Mouse (Mus musculus) liver, adult 10 weeks (tissue): ENCODE results near the gene Dhdh. TPM values are rescaled to one million over a fixed set of nuclear protein-coding genes. Genes with fewer than 3 reads are reported as not detected.

Experiments used
- polyA plus RNA-seq: library from polyadenylated mRNA; stranded (reverse); fragments of 350-450 nt; fragmentation: Illumina TruSeq; extraction: RNeasy Lipid Tissue Mini Kit (QIAGEN cat#74804); gene quantifications from one replicate; pipeline ENCODE4 v1.2.3, GENCODE M21; 2014; ENCODE audit warnings: low read depth, low replicate concordance

Dhdh gene
- 85.8 TPM for polyA plus RNA-seq

DNA sequence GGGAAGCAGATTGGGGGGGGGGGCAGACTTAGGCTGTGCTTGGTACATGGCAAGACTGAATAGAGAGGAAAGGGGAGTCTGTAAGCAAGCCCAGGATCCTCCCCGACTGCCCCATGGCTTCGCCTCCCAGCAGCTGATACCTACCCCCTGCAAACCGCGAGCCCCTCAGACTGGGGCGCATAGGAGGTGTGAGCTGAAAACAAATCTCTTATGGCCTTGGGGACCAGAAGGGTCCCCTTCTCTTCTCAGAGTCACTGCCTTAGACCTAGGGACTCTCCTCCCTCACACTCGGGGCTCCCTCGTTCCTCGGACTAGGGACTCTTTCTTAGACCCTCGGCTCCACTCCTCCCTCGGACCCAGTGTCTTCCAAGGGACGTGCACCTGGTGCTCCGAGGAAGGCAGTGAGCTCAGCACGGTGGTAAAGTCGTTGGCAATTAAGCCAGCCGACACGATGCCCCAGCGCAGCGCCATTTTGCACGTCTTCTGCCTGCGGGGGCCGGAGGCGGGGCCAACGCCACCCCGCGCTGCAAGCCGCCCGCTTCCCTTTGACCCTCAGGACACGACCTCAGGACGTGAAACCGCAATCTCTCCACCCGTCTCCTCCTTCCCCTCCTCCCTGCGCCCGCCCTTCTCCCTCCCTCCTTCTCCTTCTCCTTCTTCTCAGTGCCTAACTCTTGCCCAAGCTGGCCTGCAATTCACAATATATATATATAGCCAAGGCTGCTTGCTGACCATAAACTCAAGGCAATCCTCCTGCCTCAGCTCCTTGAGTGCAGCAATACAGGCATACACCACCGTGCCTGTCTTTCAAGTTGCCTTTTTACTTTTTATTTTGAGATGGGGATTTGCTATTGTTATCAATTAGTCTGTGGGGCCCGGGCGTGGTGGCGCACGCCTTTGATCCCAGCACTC, at the start of gene Dhdh:
Gene Dhdh (minus strand): TSS at position 513 of the 912 bp plus-strand sequence.

DNA sequence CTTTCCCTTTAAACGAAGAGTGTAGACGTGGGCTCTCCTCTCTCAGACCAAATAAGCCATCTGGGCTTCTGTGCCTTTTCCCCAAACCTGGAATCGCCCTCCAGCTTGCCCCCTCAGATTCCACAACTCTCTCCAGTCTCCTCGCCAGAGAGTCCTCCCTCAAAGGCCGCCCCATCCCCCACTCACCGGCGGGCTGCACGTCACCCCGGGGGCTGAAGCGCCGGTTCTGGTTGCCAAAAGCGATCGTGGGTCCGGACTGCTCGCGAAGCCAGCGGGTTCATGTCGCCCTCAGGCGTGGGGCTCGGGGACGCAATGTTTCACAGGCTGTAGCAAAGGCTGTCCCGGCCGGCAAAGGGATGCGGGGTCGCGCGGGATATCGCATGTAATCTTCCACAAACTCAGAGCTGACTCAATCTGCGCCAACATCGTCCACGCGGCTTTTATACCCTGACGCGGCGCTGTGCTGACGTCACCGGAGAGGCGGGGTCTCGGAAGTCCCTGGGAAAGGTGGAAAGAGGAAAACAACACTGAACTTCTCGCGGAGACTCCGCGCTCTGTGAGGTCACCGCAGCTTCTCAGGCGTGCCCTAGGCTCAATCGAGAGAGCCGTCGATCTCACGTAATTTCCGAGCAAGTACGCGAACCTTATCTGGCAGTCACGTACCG, 37.3 kb upstream of the Dhdh start, which contains the start of the genes Ppp1r15a and Plekha4:
Gene Ppp1r15a (minus strand): TSS at position 460 of the 665 bp plus-strand sequence.
Gene Plekha4 (plus strand): TSS at position 522 of the 665 bp plus-strand sequence.

GRCm38 (mm10) chr7:45509912-45510787, 21.5 kb upstream of the Dhdh start, which contains the start of gene Nucb1:
Gene Nucb1 (minus strand): TSS chr7:45510406.

GRCm38 (mm10) chr7:45486761-45487415, 1.7 kb downstream of the Dhdh start, which contains the start of gene Gm45808:
Gene Gm45808 (minus strand): TSS chr7:45486811.

DNA sequence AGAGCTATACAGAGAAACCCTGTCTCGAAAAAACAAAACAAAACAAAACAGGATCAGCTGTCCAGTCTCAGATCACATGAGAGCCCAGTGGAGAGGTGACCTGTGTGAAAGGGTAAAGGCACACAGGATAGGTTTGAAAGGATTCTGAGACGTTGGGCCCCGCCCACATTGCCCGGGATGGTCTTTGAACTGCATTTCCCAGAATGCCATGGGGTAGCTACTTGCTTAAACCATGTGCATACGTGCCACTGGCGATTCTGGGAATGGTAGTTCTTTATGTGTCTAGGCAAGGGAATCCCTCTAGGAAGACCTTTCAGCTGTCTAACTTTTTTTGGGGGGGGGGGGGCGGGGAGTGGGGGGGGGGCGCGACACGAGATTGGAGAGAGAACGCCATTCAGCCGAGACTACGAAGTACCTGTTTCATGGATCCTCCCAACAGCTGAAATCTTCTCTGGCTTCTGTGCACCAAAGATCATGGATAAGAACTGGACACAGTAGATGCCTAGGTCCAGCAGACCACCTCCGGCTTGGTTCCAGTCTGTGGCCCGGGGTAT, 7.2 kb downstream of the Dhdh start, which contains the start of gene Tulp2:
Gene Tulp2 (plus strand): TSS at position 504 of the 554 bp plus-strand sequence.

GRCm38 (mm10) chr7:45466283-45467089, 22.1 kb downstream of the Dhdh start, which contains the start of gene Bax:
Gene Bax (minus strand): TSS chr7:45466898.

GRCm38 (mm10) chr7:45459564-45460140, 29.0 kb downstream of the Dhdh start, which contains the start of gene Ftl1:
Gene Ftl1 (minus strand): TSS chr7:45459884.

DNA sequence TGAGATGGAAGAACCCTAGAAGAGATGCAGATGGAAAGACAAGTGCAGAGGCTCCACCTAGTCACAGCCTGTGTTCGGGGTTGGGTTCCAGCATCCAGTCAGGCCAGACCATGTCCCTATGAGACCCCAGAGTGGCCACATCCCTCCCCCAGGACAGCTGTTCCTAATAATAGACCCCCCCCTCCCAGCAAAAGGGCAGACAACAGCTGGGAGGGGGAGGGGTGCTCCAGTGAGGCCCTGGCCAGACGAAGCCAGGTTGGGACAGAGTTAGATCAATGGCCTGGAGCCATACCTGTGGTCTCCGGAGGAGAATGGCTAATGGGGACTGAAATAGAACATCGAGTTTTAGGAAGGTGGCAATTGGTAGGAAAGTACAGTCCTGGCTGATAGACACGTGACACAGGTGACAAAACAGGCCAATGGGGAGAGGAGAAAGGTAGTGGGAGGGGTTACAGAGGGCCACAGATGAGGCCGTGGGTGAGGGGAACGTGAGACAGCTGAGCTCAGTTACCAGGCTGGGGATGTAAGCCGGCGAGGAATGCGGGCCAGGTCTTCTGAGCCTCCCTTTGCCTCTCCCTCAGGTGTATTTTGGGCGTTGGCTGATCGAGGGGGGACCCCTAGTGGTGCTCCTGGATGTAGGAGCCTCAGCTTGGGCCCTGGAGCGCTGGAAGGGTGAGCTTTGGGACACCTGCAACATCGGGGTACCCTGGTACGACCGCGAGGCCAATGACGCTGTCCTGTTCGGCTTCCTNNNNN, 50.9 kb downstream of the Dhdh start, which contains the start of gene Ruvbl2:
Gene Ruvbl2 (minus strand): TSS at position 576 of the 756 bp plus-strand sequence.

DNA sequence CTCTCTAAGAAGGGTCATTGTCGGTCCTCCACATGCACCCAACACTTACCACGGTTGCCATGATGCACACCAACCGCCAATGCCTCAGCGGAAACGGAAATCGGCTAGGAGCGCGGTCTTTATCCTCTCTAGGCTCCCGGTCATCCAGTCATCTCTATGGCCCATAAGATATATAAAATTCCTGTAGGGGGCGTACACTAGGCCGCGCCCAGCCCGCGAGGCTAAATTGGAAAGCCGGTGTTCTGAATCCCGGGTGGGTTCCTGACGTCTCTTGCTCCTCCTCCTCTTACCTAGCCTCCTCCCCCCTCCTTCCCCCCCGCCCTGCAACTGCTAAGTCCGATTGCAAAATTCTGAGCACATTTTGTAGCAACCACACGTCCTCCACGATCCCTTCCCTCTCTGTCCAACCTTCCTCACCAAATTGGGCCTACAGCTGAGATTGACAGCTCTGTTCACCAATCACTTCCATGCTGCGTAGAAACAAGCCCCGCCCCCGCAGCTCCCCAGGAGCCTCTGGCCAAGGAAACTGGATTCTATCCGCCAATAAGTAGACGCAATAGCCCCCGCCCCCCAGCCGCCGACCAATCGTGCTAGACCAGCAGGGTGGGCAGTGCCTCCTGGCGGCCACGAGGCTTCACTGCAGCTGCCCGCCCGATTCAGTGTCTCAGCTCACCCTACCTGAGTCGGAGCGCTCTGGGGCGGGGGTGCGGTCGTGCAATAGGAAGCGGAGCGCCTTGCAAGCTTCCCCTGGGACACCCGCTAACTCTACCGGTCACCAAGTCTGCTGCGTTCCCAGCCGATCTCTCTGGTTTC, 54.2 kb downstream of the Dhdh start, which contains the start of gene Gys1:
Gene Gys1 (plus strand): TSS at position 642 of the 813 bp plus-strand sequence.

Other genes with a start within 250 kb of the Dhdh start
- gene Cd37, start 249.7 kb downstream of the Dhdh start, polyA plus RNA-seq, result 0.34 TPM
- 1.2 TPM for gene Slc6a16, start 247.7 kb downstream of the Dhdh start, polyA plus RNA-seq
- not detected for gene Slc6a21, start 211.3 kb downstream of the Dhdh start, polyA plus RNA-seq
- not detected for gene Trpm4, start 155.0 kb downstream of the Dhdh start, polyA plus RNA-seq
- not detected for gene Hrc, start 153.5 kb downstream of the Dhdh start, polyA plus RNA-seq
- gene Ppfia3, start 121.8 kb downstream of the Dhdh start, polyA plus RNA-seq, result not detected
- not detected for gene Lin7b, start 118.2 kb downstream of the Dhdh start, polyA plus RNA-seq
- gene Snrnp70, start 93.1 kb downstream of the Dhdh start, polyA plus RNA-seq, result 36.2 TPM
- gene Kcna7, start 83.2 kb downstream of the Dhdh start, polyA plus RNA-seq, result not detected
- not detected for gene Ntf5, start 75.1 kb downstream of the Dhdh start, polyA plus RNA-seq
- not detected for gene Lhb, start 68.0 kb downstream of the Dhdh start, polyA plus RNA-seq
- gene Gys1, start 54.0 kb downstream of the Dhdh start, polyA plus RNA-seq, result 0.64 TPM
- 0.58 TPM for gene Ruvbl2, start 50.7 kb downstream of the Dhdh start, polyA plus RNA-seq
- 81.8 TPM for gene Ftl1, start 28.9 kb downstream of the Dhdh start, polyA plus RNA-seq
- 0.79 TPM for gene Bax, start 21.9 kb downstream of the Dhdh start, polyA plus RNA-seq
- gene Tulp2, start 6.9 kb downstream of the Dhdh start, polyA plus RNA-seq, result not detected
- gene Gm45808, start 2.0 kb downstream of the Dhdh start, polyA plus RNA-seq, result not detected
- 38.2 TPM for gene Nucb1, start 21.6 kb upstream of the Dhdh start, polyA plus RNA-seq
- 0.95 TPM for gene Ppp1r15a, start 37.5 kb upstream of the Dhdh start, polyA plus RNA-seq
- not detected for gene Plekha4, start 37.5 kb upstream of the Dhdh start, polyA plus RNA-seq
- gene Hsd17b14, start 66.1 kb upstream of the Dhdh start, polyA plus RNA-seq, result not detected
- 3.7 TPM for gene Bcat2, start 81.3 kb upstream of the Dhdh start, polyA plus RNA-seq
- gene Fgf21, start 126.7 kb upstream of the Dhdh start, polyA plus RNA-seq, result not detected
- gene Fut1, start 128.5 kb upstream of the Dhdh start, polyA plus RNA-seq, result not detected
- gene Izumo1, start 133.0 kb upstream of the Dhdh start, polyA plus RNA-seq, result not detected
- not detected for gene Rasip1, start 138.7 kb upstream of the Dhdh start, polyA plus RNA-seq
- gene Mamstr, start 151.2 kb upstream of the Dhdh start, polyA plus RNA-seq, result not detected
- gene Fut2, start 177.6 kb upstream of the Dhdh start, polyA plus RNA-seq, result not detected
- gene Ntn5, start 195.2 kb upstream of the Dhdh start, polyA plus RNA-seq, result not detected
- gene Sec1, start 205.6 kb upstream of the Dhdh start, polyA plus RNA-seq, result not detected
- gene Car11, start 211.0 kb upstream of the Dhdh start, polyA plus RNA-seq, result not detected
- 2.3 TPM for gene Dbp, start 216.3 kb upstream of the Dhdh start, polyA plus RNA-seq
- 8.0 TPM for gene Rpl18, start 226.7 kb upstream of the Dhdh start, polyA plus RNA-seq
- 1.6 TPM for gene Sphk2, start 229.2 kb upstream of the Dhdh start, polyA plus RNA-seq
- not detected for gene Fam83e, start 232.4 kb upstream of the Dhdh start, polyA plus RNA-seq
- not detected for gene Spaca4, start 237.0 kb upstream of the Dhdh start, polyA plus RNA-seq